Mouse (Mus musculus): ENCODE measurements around the gene Gnaz.

DNA sequence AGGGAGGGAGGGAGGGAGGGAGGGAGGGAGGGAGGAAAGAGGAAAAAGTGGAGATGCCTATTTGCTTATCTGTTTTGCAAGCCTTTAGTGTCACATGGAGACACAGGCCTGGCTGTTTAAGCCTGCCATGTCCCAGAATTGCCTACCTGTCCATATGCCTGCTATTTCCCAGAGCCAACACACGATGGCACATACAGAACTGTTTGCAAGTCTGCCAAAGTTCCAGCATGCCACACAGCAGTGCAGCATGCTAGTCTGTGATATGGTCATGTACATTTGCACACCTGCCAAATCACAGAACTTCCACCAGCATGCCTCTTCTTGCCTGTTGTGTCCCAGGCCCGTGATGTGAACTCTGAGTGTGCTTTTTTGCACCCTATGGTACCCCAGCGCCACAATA, 36.4 kb upstream of the Gnaz start:
- no peak for TF ChIP-seq POLR2A (IDR thresholded peaks at IDR 0.05; ENCODE audit: insufficient read depth, low read depth, low read length)
- no peak for TF ChIP-seq CTCF (IDR thresholded peaks at IDR 0.05)
- TF ChIP-seq EP300 (IDR thresholded peaks at IDR 0.05; ENCODE audit: insufficient read depth, low read depth, low read length): no peak

Data from heart, adult 2 months (tissue).